Mouse (Mus musculus) midbrain, embryonic 10.5 days (tissue): Measurements from ENCODE around the gene Cab39. TPM values are rescaled to one million over a fixed set of nuclear protein-coding genes. Genes with fewer than 3 reads are reported as not detected.

ENCODE experiments used
- DNase-seq: peaks from one replicate; pipeline ENCODE4 v3.0.0-alpha.2; 2017; ENCODE audit warnings: low spot score
- H3K27ac ChIP-seq: fragments of 300-500 bp; sonication (generic); replicated peaks from 2 replicates; pipeline ENCODE4 v1.5.1; 2016; ENCODE audit warnings: mild to moderate bottlenecking
- H3K27me3 ChIP-seq: fragments of 300-500 bp; sonication (generic); 2 replicates; pipeline ENCODE4 v1.6.1; 2016; ENCODE audit warnings: low read depth, mild to moderate bottlenecking; ENCODE audit not compliant: poor library complexity, severe bottlenecking
- H3K36me3 ChIP-seq: fragments of 300-500 bp; sonication (generic); 2 replicates; pipeline ENCODE4 v1.6.1; 2016; ENCODE audit warnings: mild to moderate bottlenecking, moderate library complexity
- H3K4me1 ChIP-seq: fragments of 300-500 bp; sonication (generic); 2 replicates; pipeline ENCODE4 v1.6.1; 2016
- H3K4me3 ChIP-seq: fragments of 300-500 bp; sonication (generic); 2 replicates; pipeline ENCODE4 v1.5.1; 2016; ENCODE audit warnings: mild to moderate bottlenecking, moderate library complexity
- H3K9me3 ChIP-seq: fragments of 300-500 bp; sonication (generic); replicated peaks from 2 replicates; pipeline ENCODE4 v1.6.1; 2016; ENCODE audit warnings: mild to moderate bottlenecking
- WGBS: fragments of 180-500 bp; shearing (Covaris S2); methylation state at CpG from one replicate; pipeline ENCODE4 v1.1.7; 2016; 5-methylcytosine and 5-hydroxymethylcytosine counted together
- microRNA-seq: library from miRNA; unstranded; fragments of <30 nt; microRNA quantifications from one replicate; pipeline ENCODE4, GENCODE M21; 2017
- polyA plus RNA-seq: library from polyadenylated mRNA; unstranded; fragments of >200 nt; fragmentation: Nextera tagmentation; extraction: Ambion mirVana; gene quantifications from 2 replicates; pipeline ENCODE4 v1.2.1, GENCODE M21; 2016

The Cab39 gene
- polyA plus RNA-seq, 1 experiment from 2014 or later, result 35.5 TPM

- Histone ChIP-seq H3K36me3 (peaks cover 22% of the 10 kb centered on the region), H3K27ac (peak overlapping the region; percentile 72), H3K4me3 (peak overlapping the region; percentile 16; the same call in 1 of the 2 replicates), H3K9me3 (no peaks in the 10 kb centered on the region), H3K27me3 (no peaks in the 10 kb centered on the region), H3K4me1 (peaks cover 74% of the 10 kb centered on the region)
- WGBS, result 21% methylated on average over 12 of the region's 12 CpGs
- DNase-seq, result no peak
Measured at GRCm38 (mm10) chr1:85898761-85899387, 105.6 kb downstream of the Cab39 start.

DNA sequence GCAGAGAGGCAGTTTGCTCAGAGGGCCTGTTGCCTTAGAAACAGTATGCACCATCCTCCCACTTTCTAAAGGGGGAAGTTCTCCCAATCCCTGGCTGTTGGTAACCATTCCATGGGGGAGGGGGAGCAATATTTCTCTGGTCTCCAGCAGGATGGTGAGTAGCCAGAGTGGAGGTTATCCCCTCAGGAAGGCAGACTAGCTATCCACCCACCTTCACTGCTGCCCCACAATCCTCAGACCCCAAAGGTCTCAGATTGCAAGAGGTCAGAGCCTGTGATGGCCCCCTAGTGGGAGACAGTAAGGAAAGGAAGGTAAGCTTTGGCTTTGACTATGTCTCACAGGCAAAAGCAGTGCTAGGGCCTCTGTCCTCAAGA lies 106.1 kb downstream of the Cab39 start:
- Histone ChIP-seq H3K36me3 (peaks cover 27% of the 10 kb centered on the region), H3K4me1 (peaks cover 70% of the 10 kb centered on the region), H3K27ac (peak overlapping the region; percentile 72), H3K27me3 (no peaks in the 10 kb centered on the region), H3K9me3 (no peaks in the 10 kb centered on the region), H3K4me3 (0 out of 2 replicates have a peak overlapping the region, but pooled peaks have one; percentile 16)
- no peak for DNase-seq

GRCm38 (mm10) chr1:85900521-85901333 lies 107.5 kb downstream of the Cab39 start:
- 76% methylated on average over 7 of the region's 7 CpGs for WGBS
- no peaks in the 10 kb centered on the region for H3K27me3 ChIP-seq
- peaks cover 64% of the 10 kb centered on the region for H3K4me1 ChIP-seq
- H3K4me3 ChIP-seq, result no peak overlapping the region
- peaks cover 40% of the 10 kb centered on the region for H3K36me3 ChIP-seq
- DNase-seq, result no peak
- no peaks in the 10 kb centered on the region for H3K9me3 ChIP-seq
- peak overlapping the region; percentile 65 for H3K27ac ChIP-seq

Small RNA genes within 50 kb of the gene (microRNA-seq; reads per million reads assigned to microRNA genes)
- gene Gm25472, result not detected
- gene Mir8096, result not detected

Other genes with a start within 250 kb of the Cab39 start
- not detected in 2 replicates for gene G530012D18Rik, start 217.8 kb upstream of the Cab39 start, polyA plus RNA-seq
- gene Sp110, start 194.6 kb upstream of the Cab39 start, polyA plus RNA-seq, result 0.54 and 0.96 TPM in 2 replicates
- gene Sp140, start 193.1 kb upstream of the Cab39 start, polyA plus RNA-seq, result 0.54 and 0.68 TPM in 2 replicates
- 0.39 and 0.71 TPM in 2 replicates for gene Sp100, start 143.5 kb upstream of the Cab39 start, polyA plus RNA-seq
- gene A630001G21Rik, start 14.8 kb upstream of the Cab39 start, polyA plus RNA-seq, result 1.1 and 1.2 TPM in 2 replicates
- 121 and 137 TPM in 2 replicates for gene Itm2c, start 100.8 kb downstream of the Cab39 start, polyA plus RNA-seq
- gene 4933407L21Rik, start 135.0 kb downstream of the Cab39 start, polyA plus RNA-seq, result 0.20 and 1.0 TPM in 2 replicates
- not detected in 2 replicates for gene Gpr55, start 167.6 kb downstream of the Cab39 start, polyA plus RNA-seq
- not detected in 2 replicates for gene Spata3, start 223.4 kb downstream of the Cab39 start, polyA plus RNA-seq